Mouse (Mus musculus) lung, embryonic 16.5 days (tissue): ENCODE measurements around the gene Rbl1. TPM values are rescaled to one million over a fixed set of nuclear protein-coding genes. Genes with fewer than 3 reads are reported as not detected.
"Not testable (repeated sequence)": the region's sequence is repeated elsewhere in the genome, so short reads cannot be mapped to it uniquely, and the experiment has no call there.

Source experiments
- ATAC-seq: fragments of 200-750 bp; cut with Nextera tagmentation; 2 replicates; pipeline ENCODE4 v1.8.0; 2017; ENCODE audit warnings: low read depth, mild to moderate bottlenecking, moderate library complexity
- H3K27ac ChIP-seq: fragments of 300-500 bp; sonication (generic); 2 replicates; pipeline ENCODE4 v1.5.1; 2014; ENCODE audit warnings: mild to moderate bottlenecking, control low read depth, low read length
- H3K27me3 ChIP-seq: fragments of 300-500 bp; sonication (generic); 2 replicates; pipeline ENCODE4 v1.6.1; 2014; ENCODE audit warnings: low read depth, low read length, mixed read lengths; ENCODE audit not compliant: control insufficient read depth, insufficient read depth
- H3K36me3 ChIP-seq: fragments of 300-500 bp; sonication (generic); 2 replicates; pipeline ENCODE4 v1.6.1; 2014; ENCODE audit warnings: low read length; ENCODE audit not compliant: control insufficient read depth, insufficient read depth
- H3K4me1 ChIP-seq: fragments of 300-500 bp; sonication (generic); replicated peaks from 2 replicates; pipeline ENCODE4 v1.6.1; 2014; ENCODE audit warnings: low read length, mixed read lengths; ENCODE audit not compliant: control insufficient read depth, insufficient read depth
- H3K4me2 ChIP-seq: fragments of 300-500 bp; sonication (generic); 2 replicates; pipeline ENCODE4 v1.6.1; 2014; ENCODE audit warnings: low read depth, low read length, control low read depth
- H3K4me3 ChIP-seq: fragments of 300-500 bp; sonication (generic); 2 replicates; pipeline ENCODE4 v1.5.1; 2014; ENCODE audit warnings: mild to moderate bottlenecking, low read length, control low read depth
- H3K9ac ChIP-seq: fragments of 300-500 bp; sonication (generic); 2 replicates; pipeline ENCODE4 v1.6.1; 2014; ENCODE audit warnings: low read length, control low read depth
- H3K9me3 ChIP-seq: fragments of 300-500 bp; sonication (generic); 2 replicates; pipeline ENCODE4 v1.6.1; 2016; ENCODE audit warnings: low read length; ENCODE audit not compliant: control insufficient read depth
- WGBS: fragments of 180-500 bp; shearing (Covaris S2); extraction: QIAGEN DNeasy Blood & Tissue Kit; methylation state at CpG from one replicate; pipeline ENCODE4 v1.1.7; 2014; 5-methylcytosine and 5-hydroxymethylcytosine counted together
- polyA plus RNA-seq: library from polyadenylated mRNA; unstranded; fragments of >200 nt; fragmentation: Nextera tagmentation; extraction: Ambion mirVana; gene quantifications from 2 replicates; pipeline ENCODE4 v1.2.1, GENCODE M21; 2015

Gene Rbl1
- 26.9 and 30.4 TPM in 2 replicates for polyA plus RNA-seq

DNA sequence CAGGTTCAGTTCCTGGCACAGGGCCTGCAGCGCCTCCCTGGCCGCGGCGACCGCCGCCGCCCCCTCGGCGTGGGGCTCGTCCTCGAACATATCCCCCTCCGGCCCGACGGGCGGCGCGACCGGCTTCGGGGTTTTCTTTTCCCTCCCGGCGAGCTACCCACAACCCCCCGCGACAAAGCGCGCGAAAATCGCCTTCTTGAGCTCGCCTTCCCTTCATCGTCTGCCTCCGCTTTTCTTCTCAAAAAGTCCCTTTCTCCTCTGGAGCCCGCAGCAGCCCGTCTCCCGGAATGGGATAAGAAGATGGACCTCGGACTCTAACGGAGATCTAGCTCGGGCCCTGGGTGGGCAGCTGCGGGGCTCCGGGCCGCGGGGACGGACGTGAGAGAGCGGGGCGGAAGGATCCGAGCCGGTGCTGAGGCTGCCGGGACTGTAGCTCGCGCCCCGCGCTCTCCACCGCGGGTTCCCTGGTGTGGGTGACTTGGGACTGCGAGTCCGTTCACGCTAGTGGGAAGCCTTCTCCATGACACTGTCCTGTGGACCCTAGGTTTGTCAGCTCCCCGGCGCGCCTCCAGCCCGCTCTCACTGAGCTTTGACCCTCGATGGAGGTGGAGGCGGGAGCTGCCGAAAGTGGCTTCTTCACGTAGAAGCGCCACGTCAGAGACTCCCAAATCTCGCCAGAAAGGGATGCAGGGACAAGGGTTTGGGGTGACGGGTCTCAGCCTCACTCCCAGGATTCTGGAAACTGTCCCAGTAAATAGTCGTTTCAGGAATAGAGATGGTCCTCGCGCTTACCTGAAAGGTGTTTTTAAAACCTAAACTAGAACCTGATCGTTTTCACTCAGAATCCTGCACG, at the start of gene Rbl1:
Gene Rbl1, minus strand, starts transcription at position 169 of the 853 bp plus-strand sequence.
- Histone ChIP-seq H3K9me3 (peaks cover 2% of the 10 kb centered on the region; the same call in 1 of the 2 replicates), H3K27ac (peak within 1 kb of the TSS; percentile 99), H3K27me3 (no peaks in the 10 kb centered on the region), H3K9ac (peak within 1 kb of the TSS; percentile 94), H3K36me3 (peaks cover 3% of the 10 kb centered on the region; the same call in 1 of the 2 replicates), H3K4me2 (peak within 1 kb of the TSS; percentile 72), H3K4me1 (0 out of 2 replicates have a peak, but pooled peaks cover 4% of the 10 kb centered on the region), H3K4me3 (peak within 1 kb of the TSS; percentile 91)
- peak; percentile 92 for ATAC-seq
- under 1% methylated on average over 63 of the region's 73 CpGs for WGBS

DNA sequence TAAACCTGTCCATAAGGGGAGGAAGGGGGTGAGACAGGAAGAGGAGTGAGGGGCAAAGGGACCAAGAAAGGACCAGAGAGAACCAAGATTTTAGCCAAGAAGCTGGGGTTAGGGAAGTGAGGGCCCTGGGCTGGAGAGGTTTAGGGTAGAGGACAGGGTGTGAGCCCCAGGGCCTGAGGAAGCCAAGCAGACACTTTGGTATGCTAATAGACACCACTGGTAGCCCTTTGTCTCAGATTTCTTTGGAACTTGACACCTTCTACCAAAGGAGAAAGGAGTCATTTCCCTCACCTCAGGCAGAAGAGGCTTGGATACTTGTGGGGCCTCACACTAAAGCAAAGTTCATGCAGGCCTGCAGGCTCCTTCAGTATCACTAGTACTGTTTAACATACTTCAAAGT, 43.8 kb upstream of the Rbl1 start:
- no peaks in the 10 kb centered on the region for H3K27me3 ChIP-seq

DNA sequence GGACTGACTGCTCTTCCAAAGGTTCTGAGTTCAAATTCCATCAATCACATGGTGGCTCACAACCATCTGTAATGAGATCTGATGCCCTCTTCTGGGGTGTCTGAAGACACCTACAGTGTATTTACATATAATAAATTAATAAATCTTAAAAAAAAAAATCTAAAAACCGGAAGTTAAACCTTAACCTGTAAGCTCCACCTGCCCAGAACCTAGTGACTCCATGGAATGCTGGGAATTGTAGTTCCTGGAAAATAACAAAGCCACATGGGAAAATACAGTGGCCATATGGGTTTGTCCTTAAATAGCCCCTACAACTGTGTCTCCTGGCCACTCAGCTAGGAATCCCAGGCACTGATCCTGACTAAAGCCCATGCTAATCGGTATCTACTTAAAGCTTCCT, 41.3 kb upstream of the Rbl1 start:
- no peak overlapping the region for H3K27ac ChIP-seq
- no peaks in the 10 kb centered on the region for H3K9me3 ChIP-seq
- H3K27me3 ChIP-seq: no peaks in the 10 kb centered on the region
- no peak overlapping the region for H3K4me2 ChIP-seq
- ATAC-seq: no peak
- 72% methylated on average over 2 of the region's 2 CpGs for WGBS
- no peak overlapping the region for H3K9ac ChIP-seq
- H3K36me3 ChIP-seq: no peaks in the 10 kb centered on the region
- H3K4me3 ChIP-seq: no peak overlapping the region
- no peaks in the 10 kb centered on the region for H3K4me1 ChIP-seq

More for the DNA sequence above, 43.8 kb upstream of the Rbl1 start:
- Histone ChIP-seq H3K9me3 (no peaks in the 10 kb centered on the region), H3K4me1 (no peaks in the 10 kb centered on the region), H3K27ac (no peak overlapping the region), H3K4me3 (no peak overlapping the region), H3K4me2 (no peak overlapping the region), H3K9ac (no peak overlapping the region), H3K36me3 (no peaks in the 10 kb centered on the region)
- ATAC-seq: no peak

DNA sequence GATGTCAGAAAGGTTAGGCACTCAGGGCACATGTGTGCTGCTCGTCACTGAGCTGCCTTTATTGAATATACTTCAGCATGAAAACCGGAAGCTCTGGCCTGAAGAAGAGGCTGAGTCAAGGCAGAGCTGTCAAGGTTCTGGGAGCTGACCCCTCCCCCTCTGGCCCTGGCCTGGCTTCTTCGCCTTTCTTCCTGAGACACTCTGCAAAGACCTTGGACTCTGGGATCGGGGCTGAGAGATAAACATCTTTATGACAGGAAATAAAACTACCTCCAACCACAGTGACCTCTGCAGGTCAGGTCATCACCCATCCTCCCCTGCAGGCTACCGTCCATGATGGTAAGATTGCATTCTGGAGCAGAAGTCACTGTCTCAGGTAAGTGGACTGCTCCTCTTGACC, 40.7 kb upstream of the Rbl1 start:
- Histone ChIP-seq H3K36me3 (no peaks in the 10 kb centered on the region), H3K9me3 (no peaks in the 10 kb centered on the region), H3K4me1 (no peaks in the 10 kb centered on the region), H3K27ac (no peak overlapping the region), H3K4me3 (no peak overlapping the region), H3K27me3 (no peaks in the 10 kb centered on the region), H3K4me2 (no peak overlapping the region), H3K9ac (no peak overlapping the region)
- ATAC-seq: no peak
- 25% methylated on average over 5 of the region's 5 CpGs for WGBS

DNA sequence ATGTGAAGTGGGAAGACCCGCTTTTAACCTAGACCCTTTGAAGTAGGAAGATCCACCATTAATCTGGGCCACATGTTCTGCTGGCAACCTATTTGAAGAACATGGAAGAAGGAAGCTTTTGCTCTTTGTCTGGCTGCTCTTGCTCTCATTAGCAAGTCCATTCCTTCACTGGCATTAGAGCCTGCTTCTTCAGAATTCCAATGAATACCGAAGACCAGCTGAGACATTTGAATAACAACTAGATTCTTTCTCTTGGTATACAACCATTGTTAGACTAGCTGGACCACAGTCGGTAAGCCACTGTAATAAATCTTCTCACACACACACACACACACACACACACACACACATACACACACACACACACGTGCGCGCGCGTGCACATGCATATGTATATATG, 31.6 kb upstream of the Rbl1 start:
- Histone ChIP-seq H3K9ac (no peak overlapping the region), H3K4me3 (no peak overlapping the region), H3K4me2 (no peak overlapping the region), H3K4me1 (no peaks in the 10 kb centered on the region), H3K27me3 (no peaks in the 10 kb centered on the region), H3K27ac (no peak overlapping the region), H3K9me3 (no peaks in the 10 kb centered on the region), H3K36me3 (no peaks in the 10 kb centered on the region)
- ATAC-seq: no peak
- WGBS: 90% methylated on average over 8 of the region's 8 CpGs

DNA sequence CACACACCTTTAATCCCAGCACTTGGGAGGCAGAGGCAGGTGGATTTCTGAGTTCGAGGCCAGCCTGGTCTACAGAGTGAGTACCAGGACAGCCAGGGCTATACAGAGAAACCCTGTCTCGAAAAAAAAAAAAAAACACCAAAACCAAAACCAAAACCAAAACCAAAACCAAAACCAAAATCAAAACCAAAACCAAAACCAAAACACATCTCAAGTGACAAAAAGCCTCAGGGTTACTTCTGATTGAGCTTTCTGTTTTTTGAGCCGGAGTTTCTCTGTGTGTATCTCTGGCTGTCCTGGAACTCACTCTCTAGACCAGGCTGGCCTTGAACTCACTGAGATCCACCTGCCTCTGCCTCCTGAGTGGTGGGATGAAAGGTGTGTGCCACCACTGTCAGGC, 17.6 kb upstream of the Rbl1 start:
- H3K9me3 ChIP-seq, H3K36me3 ChIP-seq, H3K4me1 ChIP-seq, H3K4me2 ChIP-seq, H3K9ac ChIP-seq, H3K27ac ChIP-seq, H3K27me3 ChIP-seq, ATAC-seq, H3K4me3 ChIP-seq: not testable (repeated sequence)
- WGBS: 86% methylated on average over 3 of the region's 3 CpGs

DNA sequence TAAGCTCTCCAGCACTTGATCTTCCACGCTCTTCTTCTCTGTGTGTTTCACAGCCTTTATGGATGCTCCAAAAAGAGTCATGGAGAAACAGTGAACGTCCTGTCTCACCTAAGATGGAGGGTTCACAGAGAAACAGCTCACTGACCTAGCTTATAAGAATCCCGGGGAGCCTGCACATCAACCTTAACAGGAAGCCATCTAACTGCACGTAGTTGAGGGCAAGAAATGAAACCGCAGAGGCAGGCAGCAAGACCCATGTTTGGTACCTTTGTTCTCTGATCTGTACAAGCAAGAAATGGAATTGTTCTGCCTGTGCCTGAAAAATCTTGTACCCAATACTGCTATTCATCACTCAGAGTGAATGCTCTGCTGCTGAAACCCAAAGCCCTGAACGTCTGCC, 15.8 kb upstream of the Rbl1 start:
- H3K4me3 ChIP-seq: no peak overlapping the region
- WGBS: 72% methylated on average over 6 of the region's 6 CpGs
- H3K9me3 ChIP-seq: no peaks in the 10 kb centered on the region
- H3K9ac ChIP-seq: no peak overlapping the region
- no peak overlapping the region for H3K27ac ChIP-seq
- no peaks in the 10 kb centered on the region for H3K27me3 ChIP-seq
- H3K4me1 ChIP-seq: no peaks in the 10 kb centered on the region
- ATAC-seq: no peak
- no peaks in the 10 kb centered on the region for H3K36me3 ChIP-seq
- no peak overlapping the region for H3K4me2 ChIP-seq

DNA sequence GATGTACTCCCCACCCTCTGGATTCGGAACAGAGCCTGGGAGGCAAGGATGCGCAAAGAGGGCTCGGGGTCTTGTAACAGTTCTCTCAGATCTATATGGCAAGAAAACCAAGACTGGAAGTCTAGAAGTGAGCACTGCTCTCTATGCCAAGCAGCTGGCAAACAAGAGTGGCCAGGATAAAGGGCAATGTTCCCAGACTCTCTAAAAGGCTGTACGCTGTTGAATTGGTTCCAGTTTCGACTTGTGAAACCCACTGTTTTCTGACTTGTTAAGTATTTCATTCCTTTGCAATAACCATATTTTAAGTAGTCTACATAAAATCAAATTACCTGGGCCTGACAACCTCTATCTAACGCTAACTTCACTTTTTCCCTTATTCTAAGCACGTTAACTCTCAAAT, 7.4 kb upstream of the Rbl1 start:
- ATAC-seq: no peak
- WGBS: 92% methylated on average over 7 of the region's 7 CpGs
- Histone ChIP-seq H3K27ac (no peak overlapping the region), H3K9ac (no peak overlapping the region), H3K4me2 (no peak overlapping the region), H3K27me3 (no peaks in the 10 kb centered on the region), H3K4me3 (no peak overlapping the region), H3K9me3 (peaks cover 2% of the 10 kb centered on the region; the same call in 1 of the 2 replicates), H3K4me1 (no peaks in the 10 kb centered on the region), H3K36me3 (no peaks in the 10 kb centered on the region)

DNA sequence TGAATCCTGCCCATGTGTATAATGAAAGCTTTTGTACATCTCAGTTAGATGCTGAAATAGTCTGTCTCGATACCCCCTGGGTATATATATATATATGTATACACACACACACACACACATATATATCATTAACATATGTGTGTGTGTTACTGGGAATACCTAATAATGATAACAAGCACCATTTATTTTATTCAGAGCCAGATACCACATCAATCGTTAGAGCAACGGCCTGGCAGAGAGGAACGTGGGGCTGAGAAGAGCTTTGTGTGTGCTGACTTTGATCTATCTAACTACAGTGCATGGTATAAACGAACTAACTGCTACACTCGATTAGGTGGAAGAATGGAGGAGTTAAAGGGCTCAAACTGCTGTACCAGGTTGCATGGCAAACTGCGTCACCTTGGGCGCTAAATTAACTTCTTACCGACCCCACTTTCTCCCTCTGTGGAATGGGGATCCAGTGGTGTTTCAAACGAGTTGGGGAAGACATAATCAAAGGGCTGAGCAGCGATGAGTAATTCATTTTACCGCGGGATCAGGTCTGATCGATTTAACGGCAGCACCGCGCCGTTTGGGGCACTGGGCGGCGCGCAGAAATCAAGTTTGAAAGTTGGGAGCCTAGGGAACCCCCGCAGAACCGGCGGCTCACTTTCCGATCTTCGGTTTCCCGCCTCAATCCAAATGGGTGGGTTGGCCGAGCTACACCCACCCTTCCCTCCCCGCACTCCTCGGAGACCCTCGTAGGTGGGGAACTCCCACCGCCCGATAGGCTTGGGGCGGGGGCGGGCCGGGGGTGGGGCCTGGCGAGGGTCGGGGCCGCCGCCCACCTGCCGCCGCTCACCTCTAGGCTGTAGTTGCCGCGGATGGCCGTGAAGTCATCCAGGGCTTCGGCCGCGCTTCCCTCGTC, 622 bp downstream of the Rbl1 start:
- peaks cover 2% of the 10 kb centered on the region; the same call in 1 of the 2 replicates for H3K9me3 ChIP-seq
- peak; percentile 85 for ATAC-seq
- peak overlapping the region; percentile 99 for H3K27ac ChIP-seq
- 0 out of 2 replicates have a peak, but pooled peaks cover 4% of the 10 kb centered on the region for H3K4me1 ChIP-seq
- H3K27me3 ChIP-seq: no peaks in the 10 kb centered on the region
- H3K4me2 ChIP-seq: peak overlapping the region; percentile 72
- peak overlapping the region; percentile 91 for H3K4me3 ChIP-seq
- WGBS: under 1% methylated on average over 44 of the region's 49 CpGs
- H3K36me3 ChIP-seq: peaks cover 10% of the 10 kb centered on the region
- H3K9ac ChIP-seq: peak overlapping the region; percentile 94
